Mouse (Mus musculus) retina, embryonic 14.5 days (tissue): ENCODE measurements at regions not wholly inside any gene's neighbourhood (a gene's known extent, or its start where the extent isn't known, plus 50 kb on each side); places are given as distances from the start of the nearest gene placed in this dataset.

Experiments used
- DNase-seq: peaks from one replicate; pipeline ENCODE4 v3.0.0-alpha.2; 2015; ENCODE audit warnings: low spot score

GRCm38 (mm10) chrX:163302697-163303096 lies 246.8 kb downstream of the Grpr start:
- no peak for DNase-seq

GRCm38 (mm10) chrX:163301045-163301444 lies 248.4 kb downstream of the Grpr start:
- no peak for DNase-seq

- DNase-seq: no peak
These were observed 252.4 kb downstream of the Grpr start for GRCm38 (mm10) chrX:163296956-163297628.

- no peak for DNase-seq
These were observed 288.2 kb downstream of the Grpr start for GRCm38 (mm10) chrX:163261248-163261647.

GRCm38 (mm10) chrX:163253048-163253447 lies 288.6 kb upstream of the S100g start:
- DNase-seq: no peak

- no peak for DNase-seq
These were observed 240.9 kb upstream of the S100g start for GRCm38 (mm10) chrX:163205260-163205659.

- DNase-seq: no peak
These were observed 239.0 kb upstream of the S100g start for GRCm38 (mm10) chrX:163203446-163203845.

- DNase-seq: peak; percentile 2
These were observed 217.2 kb upstream of the S100g start for GRCm38 (mm10) chrX:163181588-163181987.

GRCm38 (mm10) chrX:163164810-163165209 lies 200.4 kb upstream of the S100g start:
- no peak for DNase-seq

- no peak for DNase-seq
These were observed 190.9 kb upstream of the S100g start for GRCm38 (mm10) chrX:163155251-163155650.

- no peak for DNase-seq
These were observed 187.6 kb upstream of the S100g start for GRCm38 (mm10) chrX:163151970-163152369.

GRCm38 (mm10) chrX:163144475-163144874 lies 180.1 kb upstream of the S100g start:
- no peak for DNase-seq

- DNase-seq: no peak
These were observed 175.1 kb upstream of the S100g start for GRCm38 (mm10) chrX:163139475-163139874.

- DNase-seq: no peak
These were observed 164.2 kb upstream of the S100g start for GRCm38 (mm10) chrX:163128626-163129025.

GRCm38 (mm10) chrX:163117681-163118393 lies 153.4 kb upstream of the S100g start:
- DNase-seq: peak; percentile 1

GRCm38 (mm10) chrX:163117237-163117636 lies 152.8 kb upstream of the S100g start:
- DNase-seq: no peak

- no peak for DNase-seq
These were observed 130.8 kb upstream of the S100g start for GRCm38 (mm10) chrX:163095026-163095765.
